Comparison of ENCODE assay signal across 20 mouse cellular contexts in the genomic region with DNA sequence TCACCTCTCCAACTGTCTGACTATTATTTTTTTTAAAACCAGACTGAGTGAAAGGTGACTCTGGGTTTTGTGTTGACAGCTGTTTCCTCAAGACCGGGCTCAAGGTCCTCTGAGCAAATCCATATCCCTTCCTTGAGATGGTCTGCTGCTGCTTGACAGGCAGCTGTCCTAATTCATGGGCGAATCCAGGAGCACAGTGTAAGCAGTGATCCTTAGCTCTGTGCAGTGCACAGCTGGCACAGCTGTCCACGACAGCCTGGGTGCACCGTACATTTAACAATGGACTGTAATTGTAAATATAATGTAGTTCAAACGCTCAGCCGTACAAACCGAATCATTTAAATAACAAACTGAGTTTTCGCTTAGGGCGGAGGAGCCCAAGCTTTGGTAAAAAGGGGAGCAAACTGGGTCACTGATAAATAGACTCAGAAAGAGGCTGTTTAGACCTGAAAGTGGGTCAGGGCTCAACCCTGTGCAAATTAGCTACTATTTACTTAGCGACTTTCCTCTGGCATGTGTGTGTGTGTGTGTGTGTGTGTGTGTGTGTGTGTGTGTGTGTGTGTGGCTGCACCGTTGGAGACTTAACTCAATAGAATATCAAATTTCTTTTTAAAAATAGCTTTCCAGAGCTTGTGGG. TPM values are rescaled to one million over a fixed set of nuclear protein-coding genes. Genes with fewer than 3 reads are reported as not detected.
A peak's percentile ranks its signal among the peaks of the same experiment; 100 is the strongest.
DNase-seq lines count a peak whose midpoint lies in the region; ATAC-seq and TF ChIP-seq lines count a peak whose summit lies in the region.
"Had no signal": no experiment of that assay in that cellular context is flagged by ENCODE, and none has a peak within 500 bp of the region (broad histone marks: within the 10 kb centered on the region; RNA-seq: fewer than 3 reads in every experiment).

No protein-coding gene starts in this region.

- no peak overlapping the region for H3K27ac ChIP-seq in kidney, postnatal 0 days
- H3K27ac ChIP-seq in embryonic facial prominence, embryonic 14.5 days (replicated peaks; ENCODE audit: low read depth, low read length), result no peak overlapping the region
- H3K27ac ChIP-seq: embryonic facial prominence, embryonic 13.5 days; neural tube, embryonic 15.5 days had no signal

- no peak for ATAC-seq in kidney, postnatal 0 days (replicated peaks; ENCODE audit: low FRiP score, low read depth)
- ATAC-seq in megakaryocyte, adult 5-6 weeks (ENCODE audit: poor library complexity, severe bottlenecking), result no peak
- ATAC-seq in embryonic facial prominence, embryonic 14.5 days (ENCODE audit: low read depth), result peak; percentile 53; the same call in 1 of the 2 replicates
- ATAC-seq: hindbrain, embryonic 16.5 days; intestine, postnatal 0 days had no signal

- TF ChIP-seq CTCF in kidney, postnatal 0 days (IDR thresholded peaks at IDR 0.05; ENCODE audit: low read depth), result no peak

- no peak overlapping the region for H3K4me2 ChIP-seq in kidney, postnatal 0 days (ENCODE audit: low read length)
- H3K4me2 ChIP-seq in embryonic facial prominence, embryonic 14.5 days (ENCODE audit: low read depth, low read length), result no peak overlapping the region
- H3K4me2 ChIP-seq: embryonic facial prominence, embryonic 13.5 days; neural tube, embryonic 15.5 days had no signal

- H3K36me3 ChIP-seq in kidney, postnatal 0 days (ENCODE audit: insufficient read depth, low read length), result no peaks in the 10 kb centered on the region
- peaks cover 4% of the 10 kb centered on the region for H3K36me3 ChIP-seq in megakaryocyte, embryonic 14.5 days (replicated peaks; ENCODE audit: low read length)
- no peaks in the 10 kb centered on the region for H3K36me3 ChIP-seq in embryonic facial prominence, embryonic 14.5 days (ENCODE audit: control insufficient read depth, insufficient read depth, low read length)
- H3K36me3 ChIP-seq: embryonic facial prominence, embryonic 13.5 days; neural tube, embryonic 15.5 days had no signal

- no peaks in the 10 kb centered on the region for H3K27me3 ChIP-seq in kidney, postnatal 0 days (ENCODE audit: insufficient read depth, low read length)
- H3K27me3 ChIP-seq in megakaryocyte, embryonic 14.5 days (replicated peaks), result peaks cover 47% of the 10 kb centered on the region
- H3K27me3 ChIP-seq in embryonic facial prominence, embryonic 14.5 days (replicated peaks; ENCODE audit: control insufficient read depth, insufficient read depth, low read length), result peaks cover 16% of the 10 kb centered on the region

- DNase-seq in kidney, postnatal 0 days (ENCODE audit: low spot score), result peak; percentile 1
- no peak for DNase-seq in kidney, postnatal 4 days
- no peak for DNase-seq in embryonic facial prominence, embryonic 14.5 days (ENCODE audit: low spot score)
- peak; percentile 65 for DNase-seq in retina, embryonic 14.5 days (ENCODE audit: low spot score)
- no peak for DNase-seq in left cerebral cortex, postnatal 36 days (ENCODE audit: low spot score in 2 of 2)
- DNase-seq: adrenal gland, adult 8-10 months; gastrocnemius, postnatal 36 days; left cerebral cortex, postnatal 4 days; lung, adult 18-20 months; lung, postnatal 14 days; thymus, adult 18-20 months; thymus, postnatal 4 days had no signal

- H3K4me3 ChIP-seq in kidney, postnatal 0 days (replicated peaks; ENCODE audit: low read depth, low read length), result no peak overlapping the region
- peak overlapping the region; percentile 88 for H3K4me3 ChIP-seq in megakaryocyte, embryonic 14.5 days (replicated peaks)
- H3K4me3 ChIP-seq in embryonic facial prominence, embryonic 14.5 days (ENCODE audit: low read depth, low read length), result no peak overlapping the region
- H3K4me3 ChIP-seq: embryonic facial prominence, embryonic 13.5 days; neural tube, embryonic 15.5 days had no signal

- H3K9ac ChIP-seq in kidney, postnatal 0 days (ENCODE audit: low read depth, low read length), result no peak overlapping the region
- no peak overlapping the region for H3K9ac ChIP-seq in embryonic facial prominence, embryonic 14.5 days (ENCODE audit: low read depth, low read length)
- H3K9ac ChIP-seq: embryonic facial prominence, embryonic 13.5 days; neural tube, embryonic 15.5 days had no signal

- WGBS in kidney, postnatal 0 days, result 23% methylated on average over 11 of the region's 11 CpGs
- 35% methylated on average over 11 of the region's 11 CpGs for WGBS in embryonic facial prominence, embryonic 14.5 days

- H3K4me1 ChIP-seq in kidney, postnatal 0 days (replicated peaks; ENCODE audit: insufficient read depth, low read length), result no peaks in the 10 kb centered on the region
- H3K4me1 ChIP-seq in megakaryocyte, embryonic 14.5 days, result peaks cover 34% of the 10 kb centered on the region
- no peaks in the 10 kb centered on the region for H3K4me1 ChIP-seq in embryonic facial prominence, embryonic 14.5 days (ENCODE audit: control insufficient read depth, insufficient read depth, low read length)
- H3K4me1 ChIP-seq: embryonic facial prominence, embryonic 13.5 days had no signal

- H3K9me3 ChIP-seq in kidney, postnatal 0 days (replicated peaks; ENCODE audit: low read length), result no peaks in the 10 kb centered on the region
- H3K9me3 ChIP-seq in megakaryocyte, embryonic 14.5 days, result peaks cover 8% of the 10 kb centered on the region
- no peaks in the 10 kb centered on the region for H3K9me3 ChIP-seq in embryonic facial prominence, embryonic 14.5 days (ENCODE audit: control insufficient read depth, low read length)
- H3K9me3 ChIP-seq: embryonic facial prominence, embryonic 13.5 days; neural tube, embryonic 15.5 days had no signal

- intact Hi-C loops in left cerebral cortex, postnatal 36 days (cut with DNase I), result loop anchor here (5.0 kb wide), 1 partner anchor 43 kb away; no protein-coding TSS in a partner anchor

RNA-seq across cellular contexts. Expression of gene Fbxo2, which starts 55.0 kb away (rescaled TPM):
- 2.5 and 3.7 TPM in 2 replicates for polyA plus RNA-seq in kidney, postnatal 0 days (2015; fragmentation: Nextera tagmentation; extraction: Ambion mirVana)
- 60.5 and 134 TPM in 2 replicates for polyA plus RNA-seq in megakaryocyte, embryonic 14.5 days (2012; ENCODE audit: insufficient read depth, low replicate concordance)
- total RNA-seq in megakaryocyte, adult 5-6 weeks (2015), result not detected in 2 replicates
- total RNA-seq in megakaryocyte, adult 5-6 weeks (2017), result not detected in 2 replicates
- polyA plus RNA-seq in embryonic facial prominence, embryonic 14.5 days (2014; fragmentation: Nextera tagmentation; extraction: Ambion mirVana), result 5.4 and 7.9 TPM in 2 replicates
- 100 to 1,000 TPM in 1 of 2 experiments, 10 to 100 TPM in 1; 96.6 to 113 TPM for total RNA-seq in left cerebral cortex, postnatal 36 days (2021)
- total RNA-seq: gastrocnemius, postnatal 36 days; hematopoietic stem cell, adult 5-6 weeks; megakaryocyte-erythroid progenitor cell, adult 5-6 weeks had no signal

RNA-seq across cellular contexts. Expression of gene Fbxo44, which starts 55.1 kb away (rescaled TPM):
- polyA plus RNA-seq in kidney, postnatal 0 days (2015; fragmentation: Nextera tagmentation; extraction: Ambion mirVana), result 30.2 and 30.5 TPM in 2 replicates
- polyA plus RNA-seq in megakaryocyte, embryonic 14.5 days (2012; ENCODE audit: insufficient read depth, low replicate concordance), result 3.8 and 7.4 TPM in 2 replicates
- 0.93 TPM in 1 of 2 replicates, not detected in the other for total RNA-seq in megakaryocyte, adult 5-6 weeks (2015)
- 0.61 and 0.77 TPM in 2 replicates for total RNA-seq in megakaryocyte, adult 5-6 weeks (2017)
- 7.7 and 9.6 TPM in 2 replicates for polyA plus RNA-seq in embryonic facial prominence, embryonic 14.5 days (2014; fragmentation: Nextera tagmentation; extraction: Ambion mirVana)
- 100 to 1,000 TPM; 143 to 156 TPM for total RNA-seq in left cerebral cortex, postnatal 36 days (2021)

Comparison
In these comparisons a context has a peak if more than half of its experiments do, and no peak if none do; other contexts are left out.
1. DNase-seq: peak in kidney, postnatal 0 days (single experiment) and retina, embryonic 14.5 days (single experiment); none in kidney, postnatal 4 days (0 of 2), embryonic facial prominence, embryonic 14.5 days (single experiment) and left cerebral cortex, postnatal 36 days (0 of 2).